Mouse (Mus musculus): ENCODE results near the gene Krt39.

DNA sequence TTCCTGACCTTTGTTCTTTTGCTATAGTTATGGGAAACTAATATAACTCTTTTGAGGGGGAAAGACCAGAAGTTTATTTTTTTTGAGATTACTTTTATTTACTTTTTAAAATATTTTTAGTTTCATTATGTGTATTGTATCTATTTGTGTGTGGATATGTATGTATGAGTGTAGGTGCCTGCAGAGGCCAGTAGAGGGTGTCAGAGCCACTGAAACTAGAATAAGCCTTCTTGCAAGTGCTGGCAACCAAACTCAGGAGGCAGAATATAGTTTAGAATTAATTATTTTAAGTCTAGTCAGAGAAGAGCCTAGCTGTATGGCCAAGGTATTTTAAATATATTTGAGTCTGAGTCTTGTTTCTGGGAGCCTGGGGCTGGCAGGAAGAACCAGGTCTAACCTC is 26.8 kb upstream of the Krt39 start:
- TF ChIP-seq CTCF (IDR thresholded peaks at IDR 0.05; ENCODE audit: extremely low read depth, insufficient read length, insufficient replicate concordance, low read depth, low read length) (no peak), POLR2A (IDR thresholded peaks at IDR 0.05; ENCODE audit: low read depth, low read length) (no peak)

All from small intestine, adult 2 months (tissue).